Mouse (Mus musculus) testis, adult 2 months (tissue): ENCODE measurements at regions not wholly inside any gene's neighbourhood (a gene's known extent, or its start where the extent isn't known, plus 50 kb on each side); places are given as distances from the start of the nearest gene placed in this dataset.

Source experiments
- CTCF ChIP-seq: fragments of 200-500 bp; IDR thresholded peaks from 2 replicates; pipeline ENCODE4 v1.5.1; 2012; ENCODE audit warnings: low read depth, mild to moderate bottlenecking, inconsistent platforms, low read length, moderate library complexity; ENCODE audit not compliant: control insufficient read depth, insufficient read depth, insufficient replicate concordance
- POLR2A ChIP-seq: fragments of 200-500 bp; IDR thresholded peaks from 2 replicates; pipeline ENCODE4 v1.6.1; 2012; ENCODE audit warnings: low read depth, mild to moderate bottlenecking, inconsistent platforms, low read length, moderate library complexity; ENCODE audit not compliant: control insufficient read depth

DNA sequence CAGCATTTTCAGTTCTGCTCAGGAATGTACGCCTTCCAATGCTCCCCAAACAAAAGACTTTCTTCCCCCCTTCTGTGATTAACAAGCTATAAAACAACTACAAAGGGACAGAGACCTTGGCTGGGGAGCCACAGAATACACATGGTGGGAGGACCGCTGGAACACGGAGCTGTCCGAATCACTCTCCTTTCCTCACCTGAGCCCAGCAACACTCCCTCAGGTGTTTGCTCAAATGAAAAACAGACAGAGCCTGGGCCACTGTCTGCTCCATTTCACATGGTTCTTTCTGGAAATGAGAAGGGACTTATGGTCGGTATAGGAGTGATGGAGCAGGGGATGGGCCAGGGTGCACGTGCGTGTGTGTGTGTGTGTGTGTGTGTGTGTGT is 215.9 kb downstream of the Mreg start:
- no peak for TF ChIP-seq CTCF
- no peak for TF ChIP-seq POLR2A
